Mouse (Mus musculus) hindbrain, embryonic 14.5 days (tissue): Measurements from ENCODE around the gene Gabbr1. TPM values are rescaled to one million over a fixed set of nuclear protein-coding genes. Genes with fewer than 3 reads are reported as not detected.

Experiments used
- ATAC-seq: fragments of 200-750 bp; cut with Nextera tagmentation; 2 replicates; pipeline ENCODE4 v1.8.0; 2017; ENCODE audit warnings: moderate number of reproducible peaks, mild to moderate bottlenecking, moderate TSS enrichment, moderate library complexity; ENCODE audit not compliant: low FRiP score
- DNase-seq: peaks from one replicate; pipeline ENCODE4 v3.0.0-alpha.2; 2015; ENCODE audit warnings: low spot score
- H3K27ac ChIP-seq: fragments of 300-500 bp; sonication (generic); 2 replicates; pipeline ENCODE4 v1.5.1; 2014; ENCODE audit warnings: mild to moderate bottlenecking, moderate library complexity
- H3K27me3 ChIP-seq: fragments of 300-500 bp; sonication (generic); 2 replicates; pipeline ENCODE4 v1.6.1; 2014; ENCODE audit warnings: mild to moderate bottlenecking, low read length, mixed read lengths; ENCODE audit not compliant: control insufficient read depth, insufficient read depth
- H3K36me3 ChIP-seq: fragments of 300-500 bp; sonication (generic); replicated peaks from 2 replicates; pipeline ENCODE4 v1.6.1; 2014; ENCODE audit not compliant: control insufficient read depth, insufficient read depth
- H3K4me1 ChIP-seq: fragments of 300-500 bp; sonication (generic); replicated peaks from 2 replicates; pipeline ENCODE4 v1.6.1; 2014; ENCODE audit warnings: antibody characterized with exemption, low read length, mixed read lengths; ENCODE audit not compliant: control insufficient read depth, insufficient read depth
- H3K4me2 ChIP-seq: fragments of 300-500 bp; sonication (generic); replicated peaks from 2 replicates; pipeline ENCODE4 v1.6.1; 2014; ENCODE audit warnings: mild to moderate bottlenecking, moderate library complexity
- H3K4me3 ChIP-seq: fragments of 300-500 bp; sonication (generic); replicated peaks from 2 replicates; pipeline ENCODE4 v1.5.1; 2014; ENCODE audit warnings: mild to moderate bottlenecking, low read length
- H3K9ac ChIP-seq: fragments of 300-500 bp; sonication (generic); 2 replicates; pipeline ENCODE4 v1.6.1; 2014
- H3K9me3 ChIP-seq: fragments of 300-500 bp; sonication (generic); 2 replicates; pipeline ENCODE4 v1.6.1; 2016; ENCODE audit warnings: low read length; ENCODE audit not compliant: control insufficient read depth
- WGBS: fragments of 180-500 bp; shearing (Covaris S2); extraction: QIAGEN DNeasy Blood & Tissue Kit; methylation state at CpG from one replicate; pipeline ENCODE4 v1.1.7; 2014; 5-methylcytosine and 5-hydroxymethylcytosine counted together
- polyA plus RNA-seq: library from polyadenylated mRNA; unstranded; fragments of >200 nt; fragmentation: Nextera tagmentation; extraction: Ambion mirVana; gene quantifications from 2 replicates; pipeline ENCODE4 v1.2.1, GENCODE M21; 2014

The Gabbr1 gene
- polyA plus RNA-seq, 1 experiment from 2014 or later: 117 TPM

- no peak overlapping the region for H3K27ac ChIP-seq
- no peak for DNase-seq
- H3K4me2 ChIP-seq: no peak overlapping the region
- H3K36me3 ChIP-seq: peaks cover 100% of the 10 kb centered on the region
- no peak overlapping the region for H3K9ac ChIP-seq
- WGBS: 96% methylated on average over 2 of the region's 2 CpGs
- H3K4me1 ChIP-seq: no peaks in the 10 kb centered on the region
- H3K4me3 ChIP-seq: no peak overlapping the region
- H3K27me3 ChIP-seq: no peaks in the 10 kb centered on the region
- no peak for ATAC-seq
- H3K9me3 ChIP-seq: no peaks in the 10 kb centered on the region
Observed at GRCm38 (mm10) chr17:37065993-37066392, 20.2 kb downstream of the Gabbr1 start.

- ATAC-seq (no peak), DNase-seq (no peak)
- H3K36me3 ChIP-seq: peaks cover 100% of the 10 kb centered on the region
- H3K27me3 ChIP-seq: no peaks in the 10 kb centered on the region
- no peak overlapping the region for H3K4me3 ChIP-seq
- no peaks in the 10 kb centered on the region for H3K4me1 ChIP-seq
- WGBS: 76% methylated on average over 1 of the region's 1 CpGs
- H3K27ac ChIP-seq: no peak overlapping the region
- no peak overlapping the region for H3K4me2 ChIP-seq
- H3K9ac ChIP-seq: no peak overlapping the region
- H3K9me3 ChIP-seq: no peaks in the 10 kb centered on the region
Observed at GRCm38 (mm10) chr17:37067861-37068260, 22.1 kb downstream of the Gabbr1 start.

DNA sequence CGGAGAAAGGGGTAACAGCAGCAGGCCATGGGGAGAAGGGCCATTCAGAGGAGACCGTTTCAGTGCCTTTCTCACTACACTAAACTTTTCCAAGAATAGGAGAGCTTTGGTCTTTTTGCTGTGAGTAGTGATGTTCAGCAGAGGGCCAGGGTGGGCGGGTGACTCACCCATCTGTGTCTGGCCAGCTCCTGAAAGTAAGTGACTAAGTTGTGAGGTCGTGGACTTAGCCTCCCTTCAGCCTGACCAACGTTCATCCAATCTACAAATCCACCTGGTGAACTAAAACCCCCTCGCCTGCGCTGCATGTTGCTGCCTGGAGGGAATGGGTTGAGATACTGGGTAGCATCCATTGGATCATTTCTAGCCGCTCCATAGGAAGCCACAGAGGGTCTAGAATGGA, 24.4 kb downstream of the Gabbr1 start:
- H3K4me1 ChIP-seq: no peaks in the 10 kb centered on the region
- peaks cover 100% of the 10 kb centered on the region for H3K36me3 ChIP-seq
- H3K4me2 ChIP-seq: no peak overlapping the region
- H3K9ac ChIP-seq: no peak overlapping the region
- H3K27me3 ChIP-seq: no peaks in the 10 kb centered on the region
- no peak overlapping the region for H3K27ac ChIP-seq
- DNase-seq (no peak), ATAC-seq (no peak)
- H3K9me3 ChIP-seq: no peaks in the 10 kb centered on the region
- WGBS: 89% methylated on average over 8 of the region's 8 CpGs
- H3K4me3 ChIP-seq: no peak overlapping the region

- Histone ChIP-seq H3K27ac (0 out of 2 replicates have a peak overlapping the region, but pooled peaks have one; percentile 10), H3K4me3 (no peak overlapping the region), H3K36me3 (peaks cover 96% of the 10 kb centered on the region), H3K4me1 (no peaks in the 10 kb centered on the region), H3K9me3 (no peaks in the 10 kb centered on the region), H3K9ac (no peak overlapping the region), H3K4me2 (no peak overlapping the region), H3K27me3 (no peaks in the 10 kb centered on the region)
- 44% methylated on average over 12 of the region's 12 CpGs for WGBS
- DNase-seq (no peak), ATAC-seq (peak; percentile 41; the same call in 1 of the 2 replicates)
Observed at GRCm38 (mm10) chr17:37072080-37072729, 26.4 kb downstream of the Gabbr1 start.

GRCm38 (mm10) chr17:37072730-37073276, 27.0 kb downstream of the Gabbr1 start:
- ATAC-seq (peak; percentile 31; the same call in 1 of the 2 replicates), DNase-seq (no peak)
- Histone ChIP-seq H3K27me3 (no peaks in the 10 kb centered on the region), H3K9ac (no peak overlapping the region), H3K4me2 (no peak overlapping the region), H3K9me3 (no peaks in the 10 kb centered on the region), H3K4me3 (no peak overlapping the region), H3K36me3 (peaks cover 90% of the 10 kb centered on the region), H3K4me1 (no peaks in the 10 kb centered on the region), H3K27ac (no peak overlapping the region)
- WGBS: 18% methylated on average over 11 of the region's 11 CpGs

DNA sequence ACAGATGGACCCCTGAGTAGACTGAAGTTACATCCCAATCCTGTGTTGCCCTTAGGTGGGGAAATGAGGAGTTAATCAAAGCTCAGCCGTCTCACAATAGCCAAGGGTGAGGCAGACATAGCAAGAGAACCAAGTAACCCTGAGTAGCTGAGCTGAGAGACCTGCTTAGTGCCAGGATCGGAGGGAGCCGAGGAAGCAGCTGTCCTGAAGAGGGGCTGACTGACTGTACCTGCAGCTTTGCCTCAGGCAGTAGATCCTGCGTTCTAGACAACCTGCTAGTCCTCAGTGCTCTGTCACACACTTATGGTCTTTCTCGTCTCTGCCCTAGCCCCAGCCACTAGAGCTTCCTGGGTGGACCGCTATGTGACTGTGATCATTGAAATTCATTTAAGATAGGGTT, 29.4 kb downstream of the Gabbr1 start:
- H3K27me3 ChIP-seq: no peaks in the 10 kb centered on the region
- peaks cover 66% of the 10 kb centered on the region for H3K36me3 ChIP-seq
- no peak overlapping the region for H3K9ac ChIP-seq
- WGBS: 95% methylated on average over 6 of the region's 6 CpGs
- peaks cover 12% of the 10 kb centered on the region for H3K4me1 ChIP-seq
- DNase-seq: no peak
- H3K4me3 ChIP-seq: no peak overlapping the region
- H3K27ac ChIP-seq: no peak overlapping the region
- no peaks in the 10 kb centered on the region for H3K9me3 ChIP-seq
- no peak for ATAC-seq
- H3K4me2 ChIP-seq: no peak overlapping the region

DNA sequence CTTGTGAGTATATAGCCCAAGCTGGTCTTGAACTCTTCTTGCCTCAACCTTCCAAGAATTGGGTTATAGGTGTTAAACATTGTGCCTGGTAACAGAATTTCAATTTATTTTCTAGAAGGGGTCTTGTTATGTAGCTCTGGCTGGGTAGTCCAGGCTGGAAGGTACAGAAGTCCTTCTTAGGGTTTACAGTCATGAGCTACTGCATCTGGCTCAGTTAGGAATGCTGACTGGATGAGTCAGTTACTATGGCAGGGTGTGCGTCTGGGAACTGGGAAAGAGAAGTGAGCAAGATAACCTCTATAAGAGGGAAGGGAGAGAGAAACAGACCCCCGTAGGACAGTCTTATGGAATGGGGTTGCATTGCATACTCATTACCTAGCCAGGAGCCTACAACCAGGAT, 30.0 kb downstream of the Gabbr1 start:
- H3K9me3 ChIP-seq: no peaks in the 10 kb centered on the region
- ATAC-seq (no peak), DNase-seq (no peak)
- H3K9ac ChIP-seq: no peak overlapping the region
- H3K4me1 ChIP-seq: peaks cover 12% of the 10 kb centered on the region
- 92% methylated on average over 2 of the region's 2 CpGs for WGBS
- no peaks in the 10 kb centered on the region for H3K27me3 ChIP-seq
- H3K4me2 ChIP-seq: no peak overlapping the region
- peaks cover 60% of the 10 kb centered on the region for H3K36me3 ChIP-seq
- H3K27ac ChIP-seq: no peak overlapping the region
- no peak overlapping the region for H3K4me3 ChIP-seq

DNA sequence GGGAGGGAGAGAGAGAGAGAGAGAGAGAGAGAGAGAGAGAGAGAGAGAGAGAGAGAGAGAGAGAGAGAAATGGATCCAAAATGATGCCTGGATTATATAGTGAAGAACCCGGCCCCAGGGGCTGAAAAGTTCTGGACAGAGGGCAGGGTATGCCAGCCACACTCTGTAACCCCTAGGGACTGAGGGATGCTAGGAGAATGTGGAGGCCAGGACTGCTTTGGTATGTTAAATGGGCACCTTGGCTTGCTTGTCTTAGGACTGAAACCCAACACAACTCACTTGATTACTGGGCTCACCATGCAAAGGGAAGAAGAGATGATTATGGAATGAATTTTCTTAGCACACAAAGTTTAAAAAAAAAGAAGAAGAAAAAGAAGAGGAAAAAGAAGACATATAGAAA, 32.4 kb downstream of the Gabbr1 start:
- Histone ChIP-seq H3K27me3 (no peaks in the 10 kb centered on the region), H3K36me3 (peaks cover 36% of the 10 kb centered on the region), H3K4me3 (no peak overlapping the region), H3K27ac (no peak overlapping the region), H3K9me3 (no peaks in the 10 kb centered on the region), H3K4me1 (peaks cover 12% of the 10 kb centered on the region), H3K4me2 (no peak overlapping the region), H3K9ac (no peak overlapping the region)
- 30% methylated on average over 1 of the region's 1 CpGs for WGBS
- ATAC-seq (no peak), DNase-seq (no peak)

DNA sequence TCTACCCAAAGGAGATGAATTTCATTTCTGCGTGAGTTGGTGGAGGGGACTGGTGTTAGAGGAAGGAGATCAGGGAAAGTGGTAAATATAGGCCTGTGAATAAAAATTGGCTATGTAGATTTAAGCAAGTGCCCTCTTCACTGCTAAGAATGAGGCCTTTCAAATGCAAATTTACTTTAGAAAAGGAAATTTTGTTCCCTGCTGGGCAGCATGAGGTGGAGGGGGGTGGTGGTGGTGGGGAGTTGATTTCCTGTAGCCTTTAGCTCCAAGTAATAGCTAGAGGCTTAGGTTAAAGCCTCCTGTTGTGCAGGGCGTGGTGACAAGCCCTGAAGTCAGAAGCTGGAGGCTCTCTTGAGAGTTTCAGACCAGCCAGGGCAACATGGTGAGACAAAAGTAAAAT, 33.2 kb downstream of the Gabbr1 start:
- no peak overlapping the region for H3K4me2 ChIP-seq
- ATAC-seq: no peak
- peak overlapping the region; percentile 38; the same call in 1 of the 2 replicates for H3K27ac ChIP-seq
- no peaks in the 10 kb centered on the region for H3K27me3 ChIP-seq
- H3K9ac ChIP-seq: peak overlapping the region; percentile 22
- H3K9me3 ChIP-seq: no peaks in the 10 kb centered on the region
- 12% methylated on average over 2 of the region's 2 CpGs for WGBS
- DNase-seq: no peak
- H3K4me3 ChIP-seq: no peak overlapping the region
- H3K4me1 ChIP-seq: peaks cover 12% of the 10 kb centered on the region
- peaks cover 28% of the 10 kb centered on the region for H3K36me3 ChIP-seq
